Mouse (Mus musculus) brain, adult 10 weeks (tissue): ENCODE results near the gene Il17c. TPM values are rescaled to one million over a fixed set of nuclear protein-coding genes. Genes with fewer than 3 reads are reported as not detected.

Source experiments
- polyA plus RNA-seq: library from polyadenylated mRNA; stranded (reverse); fragments of 350-450 nt; fragmentation: Illumina TruSeq; extraction: RNeasy Lipid Tissue Mini Kit (QIAGEN cat#74804); gene quantifications from one replicate; pipeline ENCODE4 v1.2.3, GENCODE M21; 2015; ENCODE audit warnings: low read depth, low replicate concordance

The Il17c gene
- not detected for polyA plus RNA-seq

DNA sequence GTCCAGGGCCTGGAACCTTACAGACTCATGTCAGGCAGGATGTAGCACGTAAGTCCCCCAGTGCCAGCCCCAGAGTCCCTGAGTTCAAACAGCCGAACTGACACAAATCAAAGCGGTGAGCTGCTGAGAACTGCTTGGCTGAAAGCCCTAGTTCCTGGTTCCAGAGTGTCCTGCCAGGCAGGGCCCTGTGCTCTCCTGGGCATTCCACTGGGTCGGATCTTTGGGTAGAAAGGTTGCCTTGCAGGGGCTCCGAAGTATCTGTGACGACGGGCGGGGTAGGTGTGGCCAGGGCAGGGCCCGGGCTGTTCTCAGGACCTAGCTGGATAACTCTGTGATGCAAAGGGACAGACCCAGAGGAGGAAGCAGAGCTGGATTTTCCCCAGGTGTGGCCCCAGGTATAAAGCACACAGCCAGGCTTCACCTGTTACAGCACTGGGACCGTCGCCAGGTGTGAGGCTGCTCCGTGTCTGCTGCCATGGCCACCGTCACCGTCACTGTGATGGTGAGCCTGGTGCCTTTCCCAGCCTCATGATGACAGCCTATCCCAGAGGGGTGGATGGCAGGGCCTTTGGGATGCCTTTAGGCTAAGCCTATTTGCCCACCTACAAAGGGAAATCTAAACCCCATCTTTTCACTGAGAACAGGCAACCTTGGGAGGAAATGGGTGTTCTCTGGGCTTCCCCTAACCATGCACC, at the start of gene Il17c:
Gene Il17c, plus strand, starts transcription at position 645 of the 695 bp plus-strand sequence.

DNA sequence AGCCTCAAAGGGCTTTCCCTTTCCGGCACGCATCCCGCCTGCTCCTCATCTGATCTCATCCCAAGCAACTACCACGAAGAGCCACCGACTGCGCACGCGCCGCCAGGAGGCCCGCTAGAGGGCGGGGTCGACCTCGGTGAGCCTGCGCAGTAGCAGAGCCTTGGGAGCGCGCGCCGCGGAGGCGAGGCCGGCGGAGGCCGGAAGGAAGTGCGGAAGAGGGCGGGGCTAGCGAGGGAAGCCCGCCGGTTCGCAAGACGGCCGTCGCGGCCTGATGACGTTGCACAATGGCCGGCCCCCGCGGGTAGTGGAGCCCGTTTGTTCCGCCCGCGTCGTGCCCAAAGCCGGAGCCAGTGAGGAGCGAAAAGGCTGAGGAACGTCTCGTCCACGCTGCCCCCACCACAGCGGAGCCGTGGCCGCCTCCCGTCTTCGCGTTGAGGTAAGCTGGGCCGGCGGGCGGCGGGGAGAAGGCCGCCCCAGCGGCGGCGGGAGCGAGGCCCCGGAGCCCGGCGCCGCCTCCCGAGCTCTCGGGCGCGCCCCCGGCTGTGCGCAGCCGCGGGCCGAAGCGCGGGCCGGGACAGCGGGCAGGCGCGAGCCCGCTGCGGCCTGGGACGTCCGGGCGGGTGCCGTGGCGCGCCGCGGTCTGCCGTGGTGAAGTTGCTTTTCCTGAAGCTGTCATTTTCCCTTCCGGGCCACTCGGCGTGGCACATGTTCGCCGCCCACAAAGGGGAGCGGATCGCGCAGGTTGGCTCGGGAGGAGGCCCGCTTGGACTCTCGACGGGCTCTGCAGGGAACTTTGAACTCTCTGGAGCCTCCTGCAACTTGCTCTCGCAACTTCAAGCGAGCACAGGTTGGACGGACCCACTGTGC, 45.2 kb upstream of the Il17c start, which contains the start of gene Zc3h18:
Gene Zc3h18, plus strand, starts transcription at position 245 of the 867 bp plus-strand sequence.

DNA sequence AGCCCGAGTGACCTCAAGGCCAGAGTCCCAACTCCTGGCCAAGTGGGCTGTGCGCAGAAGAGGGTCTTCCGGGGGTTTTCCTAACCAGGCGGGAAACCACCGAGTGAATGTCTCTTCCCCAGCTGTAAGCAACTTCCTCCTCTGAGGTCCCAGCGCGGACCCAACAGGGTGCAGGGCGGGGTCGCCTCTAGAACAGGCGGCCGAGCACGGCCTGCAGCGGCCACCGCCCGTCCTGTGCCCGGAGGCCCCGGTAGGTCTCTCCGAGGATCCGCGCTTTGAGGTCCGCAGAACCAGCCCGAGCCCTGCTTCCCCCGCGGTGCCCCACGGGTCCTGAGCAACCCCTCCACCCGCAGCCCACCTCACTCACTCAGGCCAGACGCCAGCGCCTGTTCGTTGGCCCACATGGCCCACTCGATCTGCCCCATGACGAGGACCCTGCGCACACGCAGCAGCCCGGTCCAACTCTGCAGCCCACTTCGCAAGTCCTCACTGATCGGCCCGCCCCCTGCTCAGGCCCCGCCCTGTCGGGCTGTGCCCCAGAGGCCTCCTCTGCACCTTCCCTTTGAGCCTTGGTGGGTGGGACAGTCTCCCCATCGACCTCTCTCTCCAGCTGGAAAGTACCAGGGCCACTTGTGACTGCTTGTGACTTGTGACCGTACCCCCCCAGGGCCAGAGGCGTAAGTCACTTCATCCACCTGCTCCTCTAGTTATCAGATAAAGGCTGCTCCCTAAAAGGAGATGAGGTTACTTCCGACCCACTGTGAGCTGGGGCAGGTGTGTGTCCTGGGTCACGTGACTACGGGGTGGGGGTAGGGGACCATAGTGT, 10.8 kb downstream of the Il17c start, which contains the start of gene Cyba:
Gene Cyba, minus strand, starts transcription at position 488 of the 826 bp plus-strand sequence.

DNA sequence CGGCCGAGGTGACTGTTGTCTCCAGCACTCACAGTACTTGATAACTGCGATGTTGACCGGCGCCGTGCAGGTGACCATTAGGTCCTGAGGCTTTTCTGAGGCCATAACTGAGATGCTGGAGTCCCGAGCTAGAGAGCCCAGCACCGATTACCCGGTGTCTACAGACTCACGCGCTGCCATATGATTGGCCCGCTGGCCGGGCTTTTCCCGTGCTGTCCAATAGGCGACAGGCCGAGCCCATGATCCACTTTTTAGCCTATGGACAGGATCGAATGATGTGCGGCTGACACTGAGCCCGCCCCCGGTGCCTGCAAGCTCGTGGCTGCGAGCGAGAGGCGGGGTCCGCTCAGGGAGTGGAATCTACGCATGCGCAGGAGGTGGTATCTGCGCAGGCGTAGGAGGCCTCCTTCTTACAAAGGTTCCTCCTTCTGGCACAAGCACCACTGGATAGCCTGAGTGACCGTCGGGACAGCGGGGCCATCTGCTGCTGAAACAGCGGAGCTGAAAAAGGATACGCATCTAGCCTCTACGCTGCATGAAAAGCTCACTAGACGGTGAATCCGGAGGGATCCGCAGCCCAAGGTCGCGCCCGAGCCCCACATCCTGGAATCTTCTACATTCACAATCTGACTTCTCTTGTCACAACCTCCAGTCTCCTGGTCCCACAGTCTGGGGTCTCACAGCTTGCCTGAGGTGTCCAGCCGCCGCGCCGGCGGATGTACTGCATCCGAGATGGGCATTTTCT, 21.6 kb downstream of the Il17c start, which contains the start of gene Mvd:
Gene Mvd, minus strand, starts transcription at position 161 of the 745 bp plus-strand sequence.

DNA sequence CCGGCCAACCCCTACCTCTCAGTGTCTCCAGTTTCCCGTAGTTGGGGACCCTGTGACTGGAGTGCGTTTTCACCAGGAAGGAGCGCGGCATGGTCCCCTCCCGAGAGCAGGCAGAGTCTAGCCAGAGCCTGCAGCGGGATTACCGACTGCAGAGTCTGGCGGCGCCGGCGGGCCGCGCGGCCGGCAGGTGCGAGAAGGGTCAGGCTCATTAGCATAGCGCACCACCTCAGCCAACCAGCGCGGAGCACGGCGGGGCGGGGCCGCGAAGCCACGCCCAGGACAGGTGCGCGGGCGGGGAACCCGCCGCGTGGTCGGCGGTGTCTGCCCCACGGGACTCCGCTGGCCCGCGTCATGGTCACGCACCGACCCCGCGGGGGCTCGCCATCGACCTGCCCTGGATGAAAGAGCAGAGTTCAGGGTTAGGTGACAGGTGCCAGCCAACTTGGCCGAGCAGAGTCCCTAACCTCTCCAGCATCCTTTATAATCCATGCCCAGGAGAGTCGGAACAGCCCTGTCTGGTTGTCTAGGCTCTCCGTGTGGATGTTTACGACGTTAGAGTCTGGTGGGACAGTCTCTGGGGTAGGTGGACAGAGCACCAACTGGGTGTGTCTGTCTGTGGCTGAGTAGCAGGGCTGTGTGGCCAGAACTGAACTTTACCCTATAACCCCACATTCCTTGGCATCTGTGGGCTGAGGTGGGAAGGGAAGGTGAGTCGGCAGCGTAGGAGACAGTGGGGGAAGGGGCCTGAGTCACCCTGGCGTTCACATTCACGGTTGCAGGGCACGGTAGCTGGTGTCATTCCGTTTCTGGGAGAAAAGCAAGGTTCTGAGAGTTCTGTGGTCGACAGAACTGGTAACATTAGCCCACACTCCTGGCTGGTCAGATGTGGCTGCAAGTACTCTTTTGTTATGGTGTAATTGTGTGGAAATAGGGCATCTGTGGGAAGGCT, 39.0 kb downstream of the Il17c start, which contains the start of gene Snai3:
Gene Snai3, minus strand, starts transcription at position 210 of the 949 bp plus-strand sequence.

Other genes starting within 250 kb of the Il17c start
- gene Zfpm1, start 139.9 kb upstream of the Il17c start, polyA plus RNA-seq = 20.3 TPM
- gene Trhr2, start 61.3 kb upstream of the Il17c start, polyA plus RNA-seq = 3.8 TPM
- gene Zc3h18, start 45.4 kb upstream of the Il17c start, polyA plus RNA-seq = 24.7 TPM
- gene Cyba, start 10.9 kb downstream of the Il17c start, polyA plus RNA-seq = 20.5 TPM
- 21.9 TPM for gene Mvd, start 21.4 kb downstream of the Il17c start, polyA plus RNA-seq
- gene Snai3, start 38.7 kb downstream of the Il17c start, polyA plus RNA-seq = 0.55 TPM
- 38.2 TPM for gene Rnf166, start 54.0 kb downstream of the Il17c start, polyA plus RNA-seq
- gene Ctu2, start 54.1 kb downstream of the Il17c start, polyA plus RNA-seq = 24.8 TPM
- gene Piezo1, start 129.3 kb downstream of the Il17c start, polyA plus RNA-seq = 3.5 TPM
- 0.95 TPM for gene Cdt1, start 146.0 kb downstream of the Il17c start, polyA plus RNA-seq
- gene Aprt, start 154.9 kb downstream of the Il17c start, polyA plus RNA-seq = 61.8 TPM
- gene Galns, start 189.4 kb downstream of the Il17c start, polyA plus RNA-seq = 4.9 TPM
- 100 TPM for gene Trappc2l, start 189.6 kb downstream of the Il17c start, polyA plus RNA-seq
- not detected for gene Pabpn1l, start 200.7 kb downstream of the Il17c start, polyA plus RNA-seq